Mouse (Mus musculus) kidney, adult 8-10 months (tissue): ENCODE measurements around the gene Cradd.

ENCODE experiments used
- DNase-seq, 2 experiments: peaks; one replicate each; pipeline ENCODE4 v3.0.0; 2022

Gene Cradd

DNA sequence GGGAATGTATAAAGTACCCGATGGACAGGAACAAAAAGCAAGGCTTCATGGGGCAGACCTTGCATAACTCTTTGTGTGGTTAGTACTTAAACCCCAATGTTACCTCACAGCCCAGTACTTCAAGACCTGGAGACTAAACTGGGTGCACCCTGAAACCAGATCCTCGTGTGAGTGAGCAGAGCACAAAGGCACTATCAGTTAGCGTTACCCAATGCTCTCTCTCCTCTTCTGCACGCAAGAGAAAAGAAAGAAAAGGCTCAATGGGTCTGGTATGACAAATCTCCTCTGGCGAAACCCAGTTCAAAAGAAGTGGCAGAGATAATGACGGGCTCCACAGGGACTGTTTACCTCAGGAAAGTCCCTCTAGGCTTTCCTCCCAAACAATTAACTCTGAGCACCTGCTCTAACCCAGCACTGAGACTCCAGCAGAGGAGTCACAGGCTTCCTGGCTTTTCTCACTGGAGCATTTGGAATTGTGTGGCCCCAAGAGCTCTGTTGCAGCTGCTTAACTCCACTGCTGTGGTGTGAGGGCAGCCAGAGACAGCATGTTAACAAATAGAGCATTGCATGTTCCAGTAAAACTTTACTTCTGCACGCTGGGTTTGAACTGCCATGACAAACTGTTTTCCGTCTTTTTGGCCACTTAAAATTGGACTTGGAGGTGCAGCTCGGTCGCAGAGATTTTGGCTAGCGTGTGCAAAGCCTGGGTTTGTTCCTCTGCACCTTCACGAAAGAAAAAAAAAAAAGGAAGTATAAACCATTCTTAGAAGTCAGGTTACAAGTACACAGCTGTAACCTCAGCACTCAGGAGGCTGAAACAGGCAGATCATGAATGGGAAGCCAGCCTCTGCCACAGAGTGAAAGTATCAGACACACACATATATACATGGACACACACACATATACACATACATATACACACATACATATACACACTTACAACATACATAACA, 21.4 kb downstream of the Cradd start:
- DNase-seq = no peak

DNA sequence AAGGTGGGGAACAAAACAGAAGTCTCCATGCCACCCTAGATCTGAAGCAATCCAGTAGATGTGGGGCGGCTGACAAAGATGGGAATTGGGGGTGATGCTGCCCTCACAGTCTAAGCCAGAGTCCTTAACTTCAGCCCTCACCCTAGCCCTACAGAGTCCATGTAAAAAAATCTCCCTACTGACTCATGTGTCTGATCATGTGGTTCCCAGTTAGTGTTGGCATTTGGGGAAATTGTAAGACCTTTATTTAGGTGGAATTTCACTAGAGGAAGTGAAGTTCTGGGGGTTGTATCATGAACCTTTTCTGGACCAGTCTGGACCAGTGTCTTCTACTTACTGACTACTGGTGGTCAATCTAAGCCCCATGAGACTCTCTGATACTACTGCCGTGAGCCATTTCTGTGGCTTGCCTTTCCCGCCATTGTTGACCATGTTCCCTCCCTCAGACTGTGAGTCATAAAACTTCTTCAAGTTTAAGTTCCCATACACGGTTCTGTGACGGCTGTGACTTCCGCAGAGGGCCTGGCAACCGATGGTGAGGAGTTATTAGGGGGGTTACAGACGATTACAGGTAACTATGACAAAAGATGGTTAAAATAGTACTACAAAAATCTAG, 23.6 kb downstream of the Cradd start:
- DNase-seq = no peak

GRCm38 (mm10) chr10:95299808-95300133, 24.2 kb downstream of the Cradd start:
- DNase-seq = no peak

DNA sequence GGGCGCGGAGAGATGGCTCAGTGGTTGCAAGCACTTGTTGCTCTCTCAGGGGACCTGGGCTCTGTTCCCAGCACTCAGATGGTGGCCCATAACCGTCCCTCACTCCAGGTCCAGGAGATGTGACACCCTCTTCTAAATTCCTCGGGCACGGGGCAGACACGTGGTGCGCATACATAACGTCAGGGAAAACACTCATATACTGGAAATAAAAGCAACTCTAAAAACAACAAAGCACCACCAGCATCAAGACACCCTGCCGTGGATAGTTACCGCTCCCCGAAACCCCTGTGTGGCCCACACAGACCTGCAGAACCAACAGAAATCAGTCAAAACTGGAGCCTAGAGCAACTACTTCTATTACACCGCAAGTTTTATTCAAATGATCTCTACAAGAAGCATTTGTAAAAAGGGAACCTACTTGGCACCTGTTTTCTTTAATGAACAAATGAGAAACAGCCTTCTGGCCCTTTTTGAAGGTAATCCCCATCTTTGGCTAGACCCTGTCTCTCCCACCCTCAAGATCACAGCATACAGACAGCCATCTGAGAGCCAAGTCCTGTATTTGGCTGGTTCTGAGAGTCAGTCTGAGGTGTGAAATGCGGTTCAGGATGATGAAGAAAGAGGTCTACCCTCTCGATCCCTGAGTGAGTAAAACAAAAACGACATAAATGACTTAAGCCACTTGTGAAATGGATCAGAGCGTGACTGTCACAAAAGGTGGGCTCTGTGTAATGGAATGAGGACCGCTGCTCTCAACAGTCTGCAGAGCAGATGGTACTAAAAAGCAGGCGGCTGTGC, 24.7 kb downstream of the Cradd start:
- no peak for DNase-seq

- no peak for DNase-seq
Measured at GRCm38 (mm10) chr10:95298504-95298903, 25.4 kb downstream of the Cradd start.

DNA sequence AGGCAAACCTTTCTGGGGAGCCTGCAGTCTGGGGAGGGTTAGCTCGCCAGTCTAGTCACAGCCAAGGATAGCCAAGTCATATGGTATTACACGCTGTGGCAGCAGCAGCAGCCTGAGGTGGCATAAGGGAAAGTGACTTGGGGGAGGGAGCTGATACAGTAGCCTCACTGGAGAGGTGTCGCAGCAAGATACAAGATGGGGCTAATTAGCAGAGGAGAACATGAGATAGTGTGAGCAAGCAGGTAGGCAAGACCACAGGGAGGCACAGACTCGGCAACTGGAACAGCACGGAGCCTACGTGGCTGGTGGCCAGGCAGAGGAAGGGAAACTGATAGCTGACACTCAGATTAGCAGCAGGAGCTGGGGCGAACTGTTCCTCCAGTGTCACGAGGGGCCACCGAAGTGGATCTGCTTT, 26.2 kb downstream of the Cradd start:
- no peak for DNase-seq

GRCm38 (mm10) chr10:95297024-95297423, 26.9 kb downstream of the Cradd start:
- peak; percentile 40 to 45 for DNase-seq

- peak in 1 of 2 experiments; percentile 82 for DNase-seq
Measured at GRCm38 (mm10) chr10:95293261-95293660, 30.7 kb downstream of the Cradd start.

DNA sequence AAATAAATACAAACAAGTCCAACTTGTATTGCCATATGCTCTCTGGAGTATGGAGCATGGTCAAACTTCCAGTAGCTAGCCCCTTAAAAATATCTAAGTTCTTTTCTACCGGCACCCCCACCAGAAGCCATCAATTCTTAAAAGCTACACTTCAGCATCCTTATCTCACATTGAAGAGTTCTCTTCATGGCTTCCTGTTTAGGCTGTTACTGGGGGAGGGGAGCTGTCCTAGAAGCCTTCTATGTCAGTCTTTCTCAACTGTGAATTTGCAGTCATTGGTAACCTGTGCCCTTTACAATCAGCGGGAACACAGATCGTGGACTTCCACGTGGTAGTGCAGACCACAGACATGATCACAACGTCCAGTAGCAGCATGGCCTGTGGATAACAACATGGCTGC, 31.7 kb downstream of the Cradd start:
- DNase-seq = no peak

DNA sequence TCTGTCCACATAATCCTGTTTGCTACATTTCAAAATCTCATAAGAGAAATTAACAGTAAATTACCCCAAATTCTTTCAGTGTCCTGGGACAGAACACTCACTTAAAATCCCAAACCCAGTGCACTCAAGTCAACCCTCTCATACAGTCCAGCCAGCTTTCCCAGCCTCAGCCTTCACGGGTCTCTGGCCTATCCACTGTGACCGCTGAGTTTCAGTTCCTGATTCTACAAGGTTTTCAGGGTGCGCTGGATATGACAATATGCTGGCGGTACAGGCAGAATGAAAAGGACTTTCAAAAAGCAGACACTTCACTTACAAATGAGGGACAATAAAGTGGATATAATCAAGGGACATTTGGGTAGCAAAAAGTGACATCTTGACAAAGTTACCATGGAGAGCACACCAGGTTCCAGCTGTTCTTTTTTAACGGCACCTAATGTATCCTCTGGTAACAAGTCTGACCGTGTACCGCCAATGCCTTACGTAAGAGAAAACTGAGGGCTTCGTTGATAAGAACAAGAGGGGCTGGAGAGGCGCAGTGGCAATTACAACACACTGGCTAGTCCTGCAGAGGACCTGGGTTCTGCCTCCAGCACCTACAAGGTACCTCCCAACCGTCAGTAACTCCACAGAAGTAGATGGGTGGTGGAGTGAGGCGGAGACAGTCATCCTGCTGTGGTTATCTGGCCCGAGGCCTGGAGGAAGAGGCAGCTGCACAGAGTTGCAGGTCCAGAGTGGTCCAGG, 32.6 kb downstream of the Cradd start:
- no peak for DNase-seq

- no peak for DNase-seq
Measured at GRCm38 (mm10) chr10:95289819-95290218, 34.1 kb downstream of the Cradd start.

DNA sequence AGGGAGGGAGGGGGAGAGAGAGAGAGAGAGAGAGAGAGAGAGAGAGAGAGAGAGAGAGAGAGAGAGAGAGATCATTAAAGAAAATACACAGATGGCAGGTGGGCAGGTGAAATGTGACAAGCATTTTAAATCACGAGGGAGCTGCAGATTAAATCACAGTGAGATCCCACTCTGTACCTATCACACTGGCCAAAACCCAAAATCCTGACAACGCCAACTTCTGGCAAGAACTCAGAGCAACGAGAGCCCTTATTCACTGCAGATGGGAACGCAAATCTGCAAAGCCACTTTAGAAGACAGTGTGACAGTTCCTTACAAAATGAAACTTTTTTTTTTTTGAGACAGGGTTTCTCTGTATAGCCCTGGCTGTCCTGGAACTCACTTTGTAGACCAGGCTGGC, 35.7 kb downstream of the Cradd start:
- no peak for DNase-seq

GRCm38 (mm10) chr10:95287351-95287750, 36.6 kb downstream of the Cradd start:
- DNase-seq = no peak

DNA sequence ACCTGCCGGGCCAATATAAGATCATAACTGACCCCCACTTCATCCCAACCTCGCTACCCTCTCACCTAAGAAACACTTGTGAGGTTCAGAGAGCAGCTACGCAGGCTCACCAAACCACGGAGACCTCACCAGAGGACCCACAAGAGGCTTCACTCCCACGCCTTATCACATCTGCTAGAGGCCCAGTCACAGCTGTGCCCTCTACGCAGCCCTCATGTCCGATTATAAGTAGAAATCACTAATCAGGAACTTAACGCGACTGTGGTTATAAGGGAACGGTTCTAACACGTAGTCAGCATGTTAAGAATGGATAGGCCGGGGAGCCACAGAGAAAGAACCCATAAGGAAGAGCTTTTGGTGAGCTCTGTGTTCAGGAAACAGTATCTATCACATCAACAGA, 40.5 kb downstream of the Cradd start:
- DNase-seq = no peak

DNA sequence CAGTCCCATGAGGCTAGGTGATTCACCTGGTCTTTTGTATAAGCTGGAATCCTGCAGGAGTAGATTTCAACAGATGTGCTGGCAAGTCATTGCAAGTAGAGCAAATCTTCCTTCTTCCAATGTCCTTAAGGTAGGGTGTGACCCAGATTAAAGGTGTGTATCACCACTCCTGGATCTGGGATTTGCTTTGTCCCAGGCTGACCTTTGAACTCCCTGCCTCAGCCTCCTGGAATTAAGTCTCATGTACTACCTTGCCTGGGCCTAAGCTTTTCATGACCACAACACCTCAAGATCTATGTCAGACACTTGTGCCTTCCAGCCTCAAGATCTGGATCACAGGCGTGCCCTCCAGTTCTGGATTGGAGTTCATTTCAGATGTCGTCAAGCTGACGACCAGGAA, 41.9 kb downstream of the Cradd start:
- no peak for DNase-seq

DNA sequence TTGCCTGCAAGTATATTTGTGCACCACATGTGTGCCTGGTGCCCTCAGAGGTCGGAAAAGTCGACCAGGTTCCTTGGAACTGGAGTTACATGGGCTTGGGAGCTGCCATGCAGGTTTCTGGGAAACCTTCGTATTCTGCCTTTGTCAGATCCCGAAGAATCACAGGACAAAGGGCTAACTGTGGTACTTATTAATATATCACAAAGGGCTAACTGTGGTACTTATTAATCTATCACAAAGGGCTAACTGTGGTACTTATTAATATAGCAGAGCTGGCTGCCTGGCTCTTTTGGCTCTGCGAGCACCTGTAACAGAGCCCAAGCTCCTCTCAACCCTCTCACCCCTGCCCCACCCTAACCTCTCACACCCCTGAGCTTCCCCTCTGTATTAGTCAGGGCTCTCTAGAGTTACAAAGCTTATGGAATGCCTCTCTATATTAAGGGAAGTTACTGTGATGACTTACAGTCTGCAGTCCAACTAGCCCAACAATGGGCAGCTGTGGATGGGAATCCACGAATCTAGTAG, 42.4 kb downstream of the Cradd start:
- peak; percentile 43 to 48 for DNase-seq

DNA sequence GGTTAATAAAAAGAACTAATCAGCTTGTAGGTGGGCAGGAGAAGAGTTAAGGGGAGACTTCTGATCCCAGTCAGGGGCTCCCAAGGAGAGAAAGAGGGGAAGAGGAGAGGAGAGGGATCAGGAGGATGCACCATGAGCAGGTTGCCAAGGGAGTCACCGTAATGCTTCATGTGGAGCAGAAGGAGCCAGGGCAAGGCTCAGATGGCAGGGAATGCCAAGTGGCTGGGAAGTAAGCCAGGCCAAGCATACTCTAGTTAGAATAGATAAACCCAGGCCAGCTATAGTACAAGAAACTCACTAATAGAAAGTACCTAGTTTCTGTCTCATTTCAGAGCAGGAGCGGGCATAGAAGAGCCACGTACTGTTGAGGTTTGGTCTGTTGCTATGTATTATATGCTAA, 43.6 kb downstream of the Cradd start:
- peak; percentile 67 to 85 for DNase-seq

DNA sequence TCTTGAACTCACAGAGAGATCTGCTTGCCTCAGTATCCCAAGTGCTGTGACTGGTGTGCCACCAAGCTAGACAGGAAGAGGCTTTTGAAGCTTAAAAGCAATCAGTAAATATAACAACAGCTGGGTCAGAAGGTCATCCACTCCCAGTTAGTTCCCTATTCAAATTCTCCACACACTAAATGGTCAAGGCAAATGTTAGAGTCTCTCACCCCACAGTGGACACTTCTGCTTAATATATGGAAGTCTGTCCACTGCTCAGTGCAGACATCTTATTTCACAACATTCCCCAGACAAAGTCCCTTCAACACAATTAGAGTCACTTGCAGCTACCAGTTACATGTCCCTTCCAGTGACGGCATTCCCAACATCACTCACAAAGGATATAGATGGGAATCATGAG, 44.5 kb downstream of the Cradd start:
- DNase-seq = no peak

GRCm38 (mm10) chr10:95278085-95278484, 45.8 kb downstream of the Cradd start:
- no peak for DNase-seq

- DNase-seq = no peak
Measured at GRCm38 (mm10) chr10:95275488-95275887, 48.4 kb downstream of the Cradd start.

GRCm38 (mm10) chr10:95273226-95273625, 50.7 kb downstream of the Cradd start:
- DNase-seq = no peak

- peak in 1 of 2 experiments; percentile 26 for DNase-seq
Measured at GRCm38 (mm10) chr10:95269151-95269550, 54.8 kb downstream of the Cradd start.

- DNase-seq = no peak
Measured at GRCm38 (mm10) chr10:95268366-95268765, 55.6 kb downstream of the Cradd start.
